ENCODE assay signal across 12 mouse cellular contexts in genomic region chr16:56071317-56072232, GRCm38 (mm10). TPM values are rescaled to one million over a fixed set of nuclear protein-coding genes. Genes with fewer than 3 reads are reported as not detected.
DNase-seq lines count a peak whose midpoint lies in the region; ATAC-seq and TF ChIP-seq lines count a peak whose summit lies in the region.
"Had no signal": no experiment of that assay in that cellular context is flagged by ENCODE, and none has a peak within 500 bp of the region (broad histone marks: within the 10 kb centered on the region; RNA-seq: fewer than 3 reads in every experiment).

No protein-coding gene starts in this region.

- no peaks in the 10 kb centered on the region for H3K36me3 ChIP-seq in stomach, embryonic 14.5 days (ENCODE audit: control insufficient read depth, insufficient read depth, low read length)
- H3K36me3 ChIP-seq in stomach, postnatal 0 days (ENCODE audit: control insufficient read depth, insufficient read depth, low read length) = no peaks in the 10 kb centered on the region
- H3K36me3 ChIP-seq in liver, embryonic 12.5 days = no peaks in the 10 kb centered on the region
- no peaks in the 10 kb centered on the region for H3K36me3 ChIP-seq in stomach, embryonic 16.5 days (ENCODE audit: control insufficient read depth, insufficient read depth, low read length)
- H3K36me3 ChIP-seq: limb, embryonic 12.5 days had no signal

- no peak for TF ChIP-seq CTCF in stomach, postnatal 0 days (IDR thresholded peaks at IDR 0.05; ENCODE audit: low read depth)
- TF ChIP-seq CTCF in bone marrow, adult 2 months (IDR thresholded peaks at IDR 0.05; ENCODE audit: control insufficient read depth, insufficient read depth, low read length) = no peak

- H3K27ac ChIP-seq in stomach, embryonic 14.5 days (ENCODE audit: low read length) = no peak overlapping the region
- no peak overlapping the region for H3K27ac ChIP-seq in stomach, postnatal 0 days (replicated peaks)
- peak overlapping the region; percentile 78 for H3K27ac ChIP-seq in bone marrow, adult 2 months (ENCODE audit: control insufficient read depth, insufficient read depth, low read depth, low read length, poor library complexity)
- H3K27ac ChIP-seq in liver, embryonic 12.5 days = peak overlapping the region; percentile 97
- H3K27ac ChIP-seq in stomach, embryonic 16.5 days (ENCODE audit: low read length) = no peak overlapping the region
- H3K27ac ChIP-seq: limb, embryonic 12.5 days had no signal

- no peak overlapping the region for H3K4me3 ChIP-seq in stomach, embryonic 14.5 days (ENCODE audit: low read depth, low read length)
- no peak overlapping the region for H3K4me3 ChIP-seq in stomach, postnatal 0 days (ENCODE audit: low read depth, low read length)
- H3K4me3 ChIP-seq in bone marrow, adult 2 months (replicated peaks; ENCODE audit: control insufficient read depth, low read depth, low read length) = no peak overlapping the region
- peak overlapping the region; percentile 32 for H3K4me3 ChIP-seq in liver, embryonic 12.5 days
- no peak overlapping the region for H3K4me3 ChIP-seq in stomach, embryonic 16.5 days (replicated peaks; ENCODE audit: low read length)
- H3K4me3 ChIP-seq: limb, embryonic 12.5 days had no signal

- H3K9ac ChIP-seq in stomach, embryonic 14.5 days (replicated peaks; ENCODE audit: low read depth, low read length) = no peak overlapping the region
- H3K9ac ChIP-seq in stomach, postnatal 0 days (ENCODE audit: low read length) = no peak overlapping the region
- H3K9ac ChIP-seq in liver, embryonic 12.5 days = peak overlapping the region; percentile 72
- no peak overlapping the region for H3K9ac ChIP-seq in stomach, embryonic 16.5 days (ENCODE audit: low read length)
- H3K9ac ChIP-seq: limb, embryonic 12.5 days had no signal

- TF ChIP-seq EP300 in stomach, postnatal 0 days (optimal IDR thresholded peaks at IDR 0.05) = no peak

- H3K4me1 ChIP-seq in stomach, embryonic 14.5 days (ENCODE audit: control insufficient read depth, insufficient read depth, low read length) = peaks cover 3% of the 10 kb centered on the region; the same call in 1 of the 2 replicates
- no peaks in the 10 kb centered on the region for H3K4me1 ChIP-seq in stomach, postnatal 0 days (replicated peaks; ENCODE audit: control insufficient read depth, insufficient read depth)
- peaks cover 2% of the 10 kb centered on the region; the same call in 1 of the 2 replicates for H3K4me1 ChIP-seq in bone marrow, adult 2 months (ENCODE audit: control insufficient read depth, insufficient read depth, low read length)
- H3K4me1 ChIP-seq in liver, embryonic 12.5 days = peaks cover 77% of the 10 kb centered on the region
- H3K4me1 ChIP-seq in stomach, embryonic 16.5 days (ENCODE audit: control insufficient read depth, insufficient read depth, low read length) = peaks cover 4% of the 10 kb centered on the region
- H3K4me1 ChIP-seq: limb, embryonic 12.5 days had no signal

- no peaks in the 10 kb centered on the region for H3K9me3 ChIP-seq in stomach, embryonic 14.5 days (ENCODE audit: control insufficient read depth, low read depth, low read length)
- no peaks in the 10 kb centered on the region for H3K9me3 ChIP-seq in stomach, postnatal 0 days (ENCODE audit: control insufficient read depth, low read length)
- H3K9me3 ChIP-seq in liver, embryonic 12.5 days (replicated peaks) = no peaks in the 10 kb centered on the region
- H3K9me3 ChIP-seq in stomach, embryonic 16.5 days (replicated peaks; ENCODE audit: control insufficient read depth, low read length) = no peaks in the 10 kb centered on the region
- H3K9me3 ChIP-seq: limb, embryonic 12.5 days had no signal

- no peaks in the 10 kb centered on the region for H3K27me3 ChIP-seq in stomach, embryonic 14.5 days (ENCODE audit: control insufficient read depth, insufficient read depth, low read length)
- H3K27me3 ChIP-seq in stomach, postnatal 0 days (ENCODE audit: control insufficient read depth, insufficient read depth, low read length) = no peaks in the 10 kb centered on the region
- H3K27me3 ChIP-seq in liver, embryonic 12.5 days (replicated peaks) = no peaks in the 10 kb centered on the region
- H3K27me3 ChIP-seq in stomach, embryonic 16.5 days (ENCODE audit: control insufficient read depth, insufficient read depth, low read length) = no peaks in the 10 kb centered on the region
- H3K27me3 ChIP-seq: limb, embryonic 12.5 days had no signal

- DNase-seq in stomach, postnatal 0 days (ENCODE audit: low spot score) = no peak
- no peak for DNase-seq in left cerebral cortex, adult 11 months (ENCODE audit: low spot score)
- no peak for DNase-seq in frontal cortex, postnatal 10 days (ENCODE audit: low spot score in 2 of 2)
- DNase-seq: adrenal gland, postnatal 10 days; cerebellum, adult 8-10 months; kidney, adult 11 months; lung, postnatal 36 days had no signal

- peak; percentile 71; the same call in 1 of the 2 replicates for ATAC-seq in stomach, embryonic 14.5 days (ENCODE audit: insufficient number of reproducible peaks, insufficient read depth, low FRiP score, low read depth)
- ATAC-seq in stomach, postnatal 0 days (ENCODE audit: low FRiP score, low TSS enrichment) = no peak
- ATAC-seq in liver, embryonic 12.5 days = peak; percentile 90
- ATAC-seq in stomach, embryonic 16.5 days (ENCODE audit: insufficient read depth, low FRiP score) = peak; percentile 68

- TF ChIP-seq POLR2A in bone marrow, adult 2 months (IDR thresholded peaks at IDR 0.05; ENCODE audit: borderline replicate concordance, control insufficient read depth, low read depth, low read length) = no peak

- H3K4me2 ChIP-seq in stomach, embryonic 14.5 days (replicated peaks; ENCODE audit: low read depth, low read length) = no peak overlapping the region
- no peak overlapping the region for H3K4me2 ChIP-seq in stomach, postnatal 0 days (replicated peaks; ENCODE audit: low read depth)
- peak overlapping the region; percentile 69 for H3K4me2 ChIP-seq in liver, embryonic 12.5 days
- no peak overlapping the region for H3K4me2 ChIP-seq in stomach, embryonic 16.5 days (ENCODE audit: low read depth, low read length)
- H3K4me2 ChIP-seq: limb, embryonic 12.5 days had no signal

- WGBS in stomach, embryonic 14.5 days = 36% methylated on average over 5 of the region's 5 CpGs
- WGBS in stomach, postnatal 0 days = 35% methylated on average over 5 of the region's 5 CpGs
- WGBS in bone marrow, adult 2 months = 59% methylated on average over 5 of the region's 5 CpGs
- 20% methylated on average over 5 of the region's 5 CpGs for WGBS in liver, embryonic 12.5 days (ENCODE audit: insufficient replicate concordance)
- WGBS in stomach, embryonic 16.5 days = 39% methylated on average over 5 of the region's 5 CpGs

RNA-seq across cellular contexts. Expression of gene Senp7, which starts 23.4 kb away (rescaled TPM):
- polyA plus RNA-seq in stomach, embryonic 14.5 days (2014; fragmentation: Nextera tagmentation; extraction: Ambion mirVana) = 46.4 and 47.9 TPM in 2 replicates
- 11.0 and 12.6 TPM in 2 replicates for polyA plus RNA-seq in stomach, postnatal 0 days (2015; fragmentation: Nextera tagmentation; extraction: Ambion mirVana)
- 21.4 and 32.6 TPM in 2 replicates for polyA plus RNA-seq in bone marrow, adult 2 months (2011; ENCODE audit: insufficient read depth, insufficient read length, low replicate concordance, missing spikeins)
- polyA plus RNA-seq in liver, embryonic 12.5 days (2016; fragmentation: Nextera tagmentation; extraction: Ambion mirVana) = 21.0 and 22.9 TPM in 2 replicates
- polyA plus RNA-seq in stomach, embryonic 16.5 days (2015; fragmentation: Nextera tagmentation; extraction: Ambion mirVana) = 27.0 and 27.3 TPM in 2 replicates

RNA-seq across cellular contexts. Expression of gene Trmt10c, which starts 34.0 kb away (rescaled TPM):
- polyA plus RNA-seq in stomach, embryonic 14.5 days (2014; fragmentation: Nextera tagmentation; extraction: Ambion mirVana) = 28.4 and 29.0 TPM in 2 replicates
- polyA plus RNA-seq in stomach, postnatal 0 days (2015; fragmentation: Nextera tagmentation; extraction: Ambion mirVana) = 16.2 and 17.6 TPM in 2 replicates
- 7.1 and 8.5 TPM in 2 replicates for polyA plus RNA-seq in bone marrow, adult 2 months (2011; ENCODE audit: insufficient read depth, insufficient read length, low replicate concordance, missing spikeins)
- polyA plus RNA-seq in liver, embryonic 12.5 days (2016; fragmentation: Nextera tagmentation; extraction: Ambion mirVana) = 23.1 and 24.1 TPM in 2 replicates
- 22.6 and 28.5 TPM in 2 replicates for polyA plus RNA-seq in stomach, embryonic 16.5 days (2015; fragmentation: Nextera tagmentation; extraction: Ambion mirVana)

RNA-seq across cellular contexts. Expression of gene Pcnp, which starts 42.0 kb away (rescaled TPM):
- polyA plus RNA-seq in stomach, embryonic 14.5 days (2014; fragmentation: Nextera tagmentation; extraction: Ambion mirVana) = 231 and 241 TPM in 2 replicates
- 122 and 128 TPM in 2 replicates for polyA plus RNA-seq in stomach, postnatal 0 days (2015; fragmentation: Nextera tagmentation; extraction: Ambion mirVana)
- 71.5 and 97.1 TPM in 2 replicates for polyA plus RNA-seq in bone marrow, adult 2 months (2011; ENCODE audit: insufficient read depth, insufficient read length, low replicate concordance, missing spikeins)
- 140 and 142 TPM in 2 replicates for polyA plus RNA-seq in liver, embryonic 12.5 days (2016; fragmentation: Nextera tagmentation; extraction: Ambion mirVana)
- 200 and 216 TPM in 2 replicates for polyA plus RNA-seq in stomach, embryonic 16.5 days (2015; fragmentation: Nextera tagmentation; extraction: Ambion mirVana)

Comparison
In these comparisons a context has a peak if more than half of its experiments do, and no peak if none do; other contexts are left out.
1. H3K27ac ChIP-seq: peak in bone marrow, adult 2 months (single experiment) and liver, embryonic 12.5 days (single experiment); none in stomach, embryonic 14.5 days (single experiment), stomach, postnatal 0 days (single experiment) and stomach, embryonic 16.5 days (single experiment).